Mouse (Mus musculus): ENCODE data around the gene Tdrd12. TPM values are rescaled to one million over a fixed set of nuclear protein-coding genes. Genes with fewer than 3 reads are reported as not detected.
"Not testable (repeated sequence)": the region's sequence is repeated elsewhere in the genome, so short reads cannot be mapped to it uniquely, and the experiment has no call there.

The Tdrd12 gene
- total RNA-seq, 2 experiments from 2014 or later = not detected

- peak; percentile 85 for DNase-seq
These were observed 18.0 kb upstream of the Tdrd12 start for GRCm38 (mm10) chr7:35555224-35556204.

- DNase-seq = no peak
These were observed 17.1 kb upstream of the Tdrd12 start for GRCm38 (mm10) chr7:35554605-35555175.

GRCm38 (mm10) chr7:35553751-35554604 is 16.4 kb upstream of the Tdrd12 start:
- no peak for DNase-seq

GRCm38 (mm10) chr7:35545881-35546280 is 8.3 kb upstream of the Tdrd12 start:
- peak; percentile 14 for DNase-seq

GRCm38 (mm10) chr7:35535750-35536512 is 1.6 kb downstream of the Tdrd12 start:
- DNase-seq = no peak

- not testable (repeated sequence) for DNase-seq
These were observed 7.0 kb downstream of the Tdrd12 start for GRCm38 (mm10) chr7:35530544-35530943.

- DNase-seq = no peak
These were observed 7.5 kb downstream of the Tdrd12 start for GRCm38 (mm10) chr7:35530026-35530425.

GRCm38 (mm10) chr7:35526795-35527194 is 10.8 kb downstream of the Tdrd12 start:
- no peak for DNase-seq

GRCm38 (mm10) chr7:35501995-35502394 is 35.5 kb downstream of the Tdrd12 start:
- no peak for DNase-seq

GRCm38 (mm10) chr7:35497516-35497915 is 40.0 kb downstream of the Tdrd12 start:
- no peak for DNase-seq

- no peak for DNase-seq
These were observed 46.5 kb downstream of the Tdrd12 start for GRCm38 (mm10) chr7:35491005-35491404.

GRCm38 (mm10) chr7:35490186-35490585 is 47.4 kb downstream of the Tdrd12 start:
- no peak for DNase-seq

GRCm38 (mm10) chr7:35486553-35486952 is 51.0 kb downstream of the Tdrd12 start:
- no peak for DNase-seq

- no peak for DNase-seq
These were observed 52.4 kb downstream of the Tdrd12 start for GRCm38 (mm10) chr7:35485126-35485525.

- DNase-seq = no peak
These were observed 61.1 kb downstream of the Tdrd12 start for GRCm38 (mm10) chr7:35476457-35476856.

- DNase-seq = no peak
These were observed 66.8 kb downstream of the Tdrd12 start for GRCm38 (mm10) chr7:35470794-35471193.

- DNase-seq = no peak
These were observed 69.7 kb downstream of the Tdrd12 start for GRCm38 (mm10) chr7:35467856-35468255.

GRCm38 (mm10) chr7:35465027-35465426 is 72.5 kb downstream of the Tdrd12 start:
- DNase-seq = no peak

GRCm38 (mm10) chr7:35460971-35461370 is 76.6 kb downstream of the Tdrd12 start:
- no peak for DNase-seq

- DNase-seq = no peak
These were observed 81.3 kb downstream of the Tdrd12 start for GRCm38 (mm10) chr7:35456091-35456814.

- no peak for DNase-seq
These were observed 88.7 kb downstream of the Tdrd12 start for GRCm38 (mm10) chr7:35448867-35449266.

Data from gastrocnemius, postnatal 25 days (tissue).